ENCODE assay signal across 8 mouse cellular contexts in genomic region chr16:22161351-22162065, GRCm38 (mm10). TPM values are rescaled to one million over a fixed set of nuclear protein-coding genes. Genes with fewer than 3 reads are reported as not detected.
DNase-seq lines count a peak whose midpoint lies in the region; ATAC-seq and TF ChIP-seq lines count a peak whose summit lies in the region.

No protein-coding gene starts in this region.

- peak overlapping the region; percentile 96 for H3K9ac ChIP-seq in lung, embryonic 14.5 days
- peak overlapping the region; percentile 93 for H3K9ac ChIP-seq in kidney, postnatal 0 days (ENCODE audit: low read depth, low read length)
- H3K9ac ChIP-seq in midbrain, embryonic 13.5 days (replicated peaks), result peak overlapping the region; percentile 94

- H3K27ac ChIP-seq in lung, embryonic 14.5 days (ENCODE audit: low read depth), result peak overlapping the region; percentile 93
- peak overlapping the region; percentile 88 for H3K27ac ChIP-seq in kidney, postnatal 0 days
- peak overlapping the region; percentile 89 for H3K27ac ChIP-seq in midbrain, embryonic 13.5 days

- no peaks in the 10 kb centered on the region; the same call in 1 of the 2 replicates for H3K4me1 ChIP-seq in lung, embryonic 14.5 days (ENCODE audit: insufficient read depth)
- no peaks in the 10 kb centered on the region for H3K4me1 ChIP-seq in kidney, postnatal 0 days (replicated peaks; ENCODE audit: insufficient read depth, low read length)
- peaks cover 31% of the 10 kb centered on the region for H3K4me1 ChIP-seq in midbrain, embryonic 13.5 days (replicated peaks)

- peak overlapping the region; percentile 67 for H3K4me2 ChIP-seq in lung, embryonic 14.5 days
- peak overlapping the region; percentile 83 for H3K4me2 ChIP-seq in kidney, postnatal 0 days (ENCODE audit: low read length)
- H3K4me2 ChIP-seq in midbrain, embryonic 13.5 days (replicated peaks), result peak overlapping the region; percentile 89

- no peaks in the 10 kb centered on the region for H3K9me3 ChIP-seq in lung, embryonic 14.5 days (ENCODE audit: low read depth, low read length)
- no peaks in the 10 kb centered on the region for H3K9me3 ChIP-seq in kidney, postnatal 0 days (replicated peaks; ENCODE audit: low read length)
- H3K9me3 ChIP-seq in midbrain, embryonic 13.5 days, result no peaks in the 10 kb centered on the region

- no peaks in the 10 kb centered on the region for H3K27me3 ChIP-seq in lung, embryonic 14.5 days (ENCODE audit: insufficient read depth, low read length)
- no peaks in the 10 kb centered on the region for H3K27me3 ChIP-seq in kidney, postnatal 0 days (ENCODE audit: insufficient read depth, low read length)
- H3K27me3 ChIP-seq in midbrain, embryonic 13.5 days, result no peaks in the 10 kb centered on the region; the same call in 1 of the 2 replicates

- H3K36me3 ChIP-seq in lung, embryonic 14.5 days (ENCODE audit: insufficient read depth), result no peaks in the 10 kb centered on the region
- no peaks in the 10 kb centered on the region for H3K36me3 ChIP-seq in kidney, postnatal 0 days (ENCODE audit: insufficient read depth, low read length)
- no peaks in the 10 kb centered on the region for H3K36me3 ChIP-seq in midbrain, embryonic 13.5 days

- peak; percentile 25; the same call in 1 of the 2 replicates for ATAC-seq in lung, embryonic 14.5 days (ENCODE audit: insufficient read depth)
- no peak for ATAC-seq in kidney, postnatal 0 days (replicated peaks; ENCODE audit: low FRiP score, low read depth)
- ATAC-seq in midbrain, embryonic 13.5 days, result peak; percentile 43; the same call in 1 of the 2 replicates

- WGBS in lung, embryonic 14.5 days, result under 1% methylated on average over 71 of the region's 71 CpGs
- under 1% methylated on average over 64 of the region's 71 CpGs for WGBS in kidney, postnatal 0 days
- under 1% methylated on average over 71 of the region's 71 CpGs for WGBS in midbrain, embryonic 13.5 days

- TF ChIP-seq CTCF in lung, embryonic 14.5 days (IDR thresholded peaks at IDR 0.05; ENCODE audit: low read depth), result peak; percentile 13; the same call in 1 of the 2 replicates
- TF ChIP-seq CTCF in kidney, postnatal 0 days (IDR thresholded peaks at IDR 0.05; ENCODE audit: low read depth), result 0 out of 2 replicates have a peak, but pooled peaks have one; percentile 19

- peak; percentile 78 for DNase-seq in lung, embryonic 14.5 days
- DNase-seq in lung, adult 18-20 months, result no peak
- peak; percentile 24 for DNase-seq in adrenal gland, postnatal 25 days
- peak; percentile 55 for DNase-seq in forelimb bud, embryonic 11.5 days (ENCODE audit: low read depth, low spot score)
- DNase-seq in kidney, postnatal 0 days (ENCODE audit: low spot score), result peak; percentile 71
- peak; percentile 50 for DNase-seq in yolk sac, embryonic 10.5 days (ENCODE audit: low spot score)
- DNase-seq in cerebellum, adult 9-10 months, result no peak

- H3K4me3 ChIP-seq in lung, embryonic 14.5 days (ENCODE audit: low read depth, low read length), result peak overlapping the region; percentile 97
- peak overlapping the region; percentile 99 for H3K4me3 ChIP-seq in kidney, postnatal 0 days (replicated peaks; ENCODE audit: low read depth, low read length)
- H3K4me3 ChIP-seq in midbrain, embryonic 13.5 days (replicated peaks), result peak overlapping the region; percentile 93

RNA-seq across cellular contexts. Expression of gene Igf2bp2, which starts 1.6 kb away (rescaled TPM):
- polyA plus RNA-seq in lung, embryonic 14.5 days (2014; fragmentation: Nextera tagmentation; extraction: Ambion mirVana), result 83.4 and 87.9 TPM in 2 replicates
- total RNA-seq in adrenal gland, postnatal 25 days (2021), result 10.4 and 11.6 TPM in 2 replicates
- polyA plus RNA-seq in kidney, postnatal 0 days (2015; fragmentation: Nextera tagmentation; extraction: Ambion mirVana), result 34.8 and 35.0 TPM in 2 replicates
- 31.8 and 32.2 TPM in 2 replicates for polyA plus RNA-seq in midbrain, embryonic 13.5 days (2015; fragmentation: Nextera tagmentation; extraction: Ambion mirVana)

Comparison
In these comparisons a context has a peak if more than half of its experiments do, and no peak if none do; other contexts are left out.
1. DNase-seq: peak in lung, embryonic 14.5 days (single experiment), adrenal gland, postnatal 25 days (single experiment), forelimb bud, embryonic 11.5 days (single experiment), kidney, postnatal 0 days (single experiment) and yolk sac, embryonic 10.5 days (single experiment); none in lung, adult 18-20 months (0 of 2) and cerebellum, adult 9-10 months (single experiment).
2. Peak in every context shown above with its lines, with median percentiles within 50 percentile points of each other: H3K27ac ChIP-seq, H3K4me2 ChIP-seq, H3K4me3 ChIP-seq and H3K9ac ChIP-seq.